Comparison of ENCODE assay signal across 28 mouse cellular contexts in the genomic region with DNA sequence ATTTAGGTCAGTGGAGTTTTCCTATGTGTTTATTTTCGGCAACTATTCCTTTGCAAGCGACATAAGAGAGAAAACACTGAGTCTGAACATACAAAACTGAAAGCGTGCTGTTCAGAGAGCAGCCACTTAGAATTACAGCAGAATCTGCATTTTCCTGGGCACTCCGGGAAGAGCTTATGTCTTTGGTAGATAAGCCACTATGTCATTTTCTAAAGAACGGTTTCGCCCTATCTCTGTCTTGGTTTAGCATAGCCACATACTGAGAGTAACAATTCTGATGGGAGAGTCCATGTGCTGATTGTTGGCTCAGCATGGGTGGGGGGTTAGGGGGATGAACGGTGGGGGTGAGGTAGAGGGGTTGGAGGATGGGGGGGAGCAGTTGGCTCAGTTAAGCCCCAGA.
A peak's percentile ranks its signal among the peaks of the same experiment; 100 is the strongest.
DNase-seq lines count a peak whose midpoint lies in the region; ATAC-seq lines count a peak whose summit lies in the region.
"Had no signal": no experiment of that assay in that cellular context is flagged by ENCODE, and none has a peak within 500 bp of the region (broad histone marks: within the 10 kb centered on the region; RNA-seq: fewer than 3 reads in every experiment).

No protein-coding gene starts in this region.

- H3K4me2 ChIP-seq in heart, embryonic 11.5 days = no peak overlapping the region
- H3K4me2 ChIP-seq in liver, embryonic 13.5 days = peak overlapping the region; percentile 59
- no peak overlapping the region for H3K4me2 ChIP-seq in intestine, embryonic 15.5 days (replicated peaks)
- H3K4me2 ChIP-seq: embryonic facial prominence, embryonic 13.5 days; kidney, embryonic 15.5 days; midbrain, embryonic 11.5 days; neural tube, embryonic 15.5 days had no signal

- WGBS in heart, embryonic 11.5 days (ENCODE audit: insufficient replicate concordance) = 68% methylated on average over 7 of the region's 7 CpGs
- 28% methylated on average over 7 of the region's 7 CpGs for WGBS in liver, embryonic 13.5 days (ENCODE audit: insufficient replicate concordance)
- WGBS in intestine, embryonic 15.5 days = 74% methylated on average over 7 of the region's 7 CpGs

- H3K27ac ChIP-seq in heart, embryonic 11.5 days (ENCODE audit: low read depth, low read length) = no peak overlapping the region
- H3K27ac ChIP-seq in liver, embryonic 13.5 days = peak overlapping the region; percentile 71
- H3K27ac ChIP-seq in intestine, embryonic 15.5 days = no peak overlapping the region
- H3K27ac ChIP-seq: embryonic facial prominence, embryonic 13.5 days; heart, embryonic 10.5 days; hindbrain, embryonic 10.5 days; kidney, embryonic 15.5 days; macrophage; neural tube, embryonic 15.5 days had no signal

- no peak overlapping the region for H3K9ac ChIP-seq in heart, embryonic 11.5 days (ENCODE audit: low read depth, low read length)
- H3K9ac ChIP-seq in liver, embryonic 13.5 days = peak overlapping the region; percentile 44
- H3K9ac ChIP-seq in intestine, embryonic 15.5 days = no peak overlapping the region
- H3K9ac ChIP-seq: embryonic facial prominence, embryonic 13.5 days; kidney, embryonic 15.5 days; neural tube, embryonic 15.5 days had no signal

- H3K27me3 ChIP-seq in heart, embryonic 11.5 days (ENCODE audit: control insufficient read depth, insufficient read depth, low read length) = no peaks in the 10 kb centered on the region
- no peaks in the 10 kb centered on the region for H3K27me3 ChIP-seq in liver, embryonic 13.5 days
- H3K27me3 ChIP-seq in intestine, embryonic 15.5 days (replicated peaks) = no peaks in the 10 kb centered on the region
- H3K27me3 ChIP-seq: embryonic facial prominence, embryonic 13.5 days; kidney, embryonic 15.5 days; neural tube, embryonic 15.5 days had no signal

- no peaks in the 10 kb centered on the region for H3K4me1 ChIP-seq in heart, embryonic 11.5 days (ENCODE audit: control insufficient read depth, insufficient read depth, low read length)
- peaks cover 36% of the 10 kb centered on the region for H3K4me1 ChIP-seq in liver, embryonic 13.5 days (replicated peaks)
- no peaks in the 10 kb centered on the region for H3K4me1 ChIP-seq in intestine, embryonic 15.5 days (replicated peaks)
- H3K4me1 ChIP-seq: embryonic facial prominence, embryonic 13.5 days; hindbrain, embryonic 10.5 days; kidney, embryonic 15.5 days; neural tube, embryonic 15.5 days had no signal

- peak; percentile 34 for DNase-seq in heart, adult 11 months
- DNase-seq in liver, embryonic 13.5 days = peak; percentile 26
- DNase-seq in adrenal gland, adult (ENCODE audit: inconsistent age in 2 of 2, low spot score in 1 of 2) = no peak
- no peak for DNase-seq in cerebellum, adult 18-20 months
- DNase-seq: adrenal gland, postnatal 10 days; cerebellum, adult 11 months; cerebellum, postnatal 25 days; embryo, embryonic 11 days; kidney, postnatal 4 days; right cerebral cortex, adult 18-20 months; thymus, adult 2 months; thymus, postnatal 4 days had no signal

- no peak overlapping the region for H3K4me3 ChIP-seq in heart, embryonic 11.5 days (ENCODE audit: low read depth, low read length)
- peak overlapping the region; percentile 34 for H3K4me3 ChIP-seq in liver, embryonic 13.5 days (replicated peaks)
- H3K4me3 ChIP-seq in intestine, embryonic 15.5 days (replicated peaks) = no peak overlapping the region
- H3K4me3 ChIP-seq: embryonic facial prominence, embryonic 13.5 days; heart, embryonic 10.5 days; hindbrain, embryonic 10.5 days; kidney, embryonic 15.5 days; neural tube, embryonic 15.5 days had no signal

- no peaks in the 10 kb centered on the region for H3K36me3 ChIP-seq in heart, embryonic 11.5 days (ENCODE audit: control insufficient read depth, insufficient read depth, low read length)
- H3K36me3 ChIP-seq in liver, embryonic 13.5 days = no peaks in the 10 kb centered on the region
- H3K36me3 ChIP-seq in intestine, embryonic 15.5 days = no peaks in the 10 kb centered on the region
- H3K36me3 ChIP-seq: embryonic facial prominence, embryonic 13.5 days; heart, embryonic 10.5 days; hindbrain, embryonic 10.5 days; kidney, embryonic 15.5 days; neural tube, embryonic 15.5 days had no signal

- H3K9me3 ChIP-seq in heart, embryonic 11.5 days (replicated peaks; ENCODE audit: control insufficient read depth, low read length) = no peaks in the 10 kb centered on the region
- no peaks in the 10 kb centered on the region for H3K9me3 ChIP-seq in liver, embryonic 13.5 days (replicated peaks)
- no peaks in the 10 kb centered on the region for H3K9me3 ChIP-seq in intestine, embryonic 15.5 days
- H3K9me3 ChIP-seq: embryonic facial prominence, embryonic 13.5 days; heart, embryonic 10.5 days; hindbrain, embryonic 10.5 days; kidney, embryonic 15.5 days; neural tube, embryonic 15.5 days had no signal

- ATAC-seq in heart, embryonic 11.5 days (replicated peaks; ENCODE audit: insufficient number of reproducible peaks, low FRiP score, low TSS enrichment) = no peak
- ATAC-seq in common myeloid progenitor, adult 5-6 weeks (replicated peaks; ENCODE audit: low read depth, poor library complexity, severe bottlenecking) = peak; percentile 50; the same call in 1 of the 2 replicates
- ATAC-seq in liver, embryonic 13.5 days (ENCODE audit: low read depth) = peak; percentile 85
- ATAC-seq in megakaryocyte-erythroid progenitor cell, adult 5-6 weeks (replicated peaks; ENCODE audit: low FRiP score, low TSS enrichment, poor library complexity, severe bottlenecking) = peak; percentile 89
- ATAC-seq in intestine, embryonic 15.5 days = no peak
- ATAC-seq: CD4-positive, CD25-positive, alpha-beta regulatory T cell, adult 4 months; forebrain, embryonic 16.5 days; hindbrain, embryonic 16.5 days; intestine, embryonic 16.5 days; lung, postnatal 0 days had no signal

Comparison
In these comparisons a context has a peak if more than half of its experiments do, and no peak if none do; other contexts are left out.
1. DNase-seq: peak in heart, adult 11 months (single experiment) and liver, embryonic 13.5 days (single experiment); none in adrenal gland, adult (0 of 2) and cerebellum, adult 18-20 months (0 of 2).
2. ATAC-seq: peak in common myeloid progenitor, adult 5-6 weeks (single experiment), liver, embryonic 13.5 days (single experiment) and megakaryocyte-erythroid progenitor cell, adult 5-6 weeks (single experiment); none in heart, embryonic 11.5 days (single experiment) and intestine, embryonic 15.5 days (single experiment).